Mouse (Mus musculus) heart, postnatal 0 days (tissue): ENCODE data around the gene Fgfr2. TPM values are rescaled to one million over a fixed set of nuclear protein-coding genes. Genes with fewer than 3 reads are reported as not detected.

Source experiments
- ATAC-seq: fragments of 200-750 bp; cut with Nextera tagmentation; 2 replicates; pipeline ENCODE4 v1.8.0; 2017; ENCODE audit warnings: low read depth, moderate number of reproducible peaks, moderate library complexity; ENCODE audit not compliant: insufficient read depth
- DNase-seq: peaks from one replicate; pipeline ENCODE4 v3.0.0-alpha.2; 2016; ENCODE audit warnings: low spot score
- H3K27ac ChIP-seq: fragments of 300-500 bp; sonication (generic); 2 replicates; pipeline ENCODE4 v1.5.1; 2014; ENCODE audit warnings: low read depth, mild to moderate bottlenecking
- H3K27me3 ChIP-seq: fragments of 300-500 bp; sonication (generic); 2 replicates; pipeline ENCODE4 v1.6.1; 2014; ENCODE audit warnings: low read length, mixed read lengths; ENCODE audit not compliant: control insufficient read depth, insufficient read depth
- H3K36me3 ChIP-seq: fragments of 300-500 bp; sonication (generic); replicated peaks from 2 replicates; pipeline ENCODE4 v1.6.1; 2014; ENCODE audit warnings: low read length, mixed read lengths; ENCODE audit not compliant: control insufficient read depth, insufficient read depth
- H3K4me1 ChIP-seq: fragments of 300-500 bp; sonication (generic); 2 replicates; pipeline ENCODE4 v1.6.1; 2014; ENCODE audit warnings: antibody characterized with exemption; ENCODE audit not compliant: control insufficient read depth, insufficient read depth
- H3K4me2 ChIP-seq: fragments of 300-500 bp; sonication (generic); 2 replicates; pipeline ENCODE4 v1.6.1; 2014; ENCODE audit warnings: low read depth, mild to moderate bottlenecking, low read length, moderate library complexity
- H3K4me3 ChIP-seq: fragments of 300-500 bp; sonication (generic); 2 replicates; pipeline ENCODE4 v1.5.1; 2014; ENCODE audit warnings: low read depth, low read length
- H3K9ac ChIP-seq: fragments of 300-500 bp; sonication (generic); replicated peaks from 2 replicates; pipeline ENCODE4 v1.6.1; 2014; ENCODE audit warnings: low read depth, low read length, mixed read lengths
- H3K9me3 ChIP-seq: fragments of 300-500 bp; sonication (generic); replicated peaks from 2 replicates; pipeline ENCODE4 v1.6.1; 2016; ENCODE audit warnings: low read length; ENCODE audit not compliant: control insufficient read depth
- CTCF ChIP-seq: IDR thresholded peaks from 2 replicates; pipeline ENCODE4 v1.5.1; 2016; ENCODE audit warnings: antibody characterized with exemption, control low read depth, low read depth
- EP300 ChIP-seq: IDR thresholded peaks from 2 replicates; pipeline ENCODE4 v1.6.1; 2016; ENCODE audit warnings: antibody characterized with exemption, low read depth
- WGBS: fragments of 180-500 bp; shearing (Covaris S2); extraction: QIAGEN DNeasy Blood & Tissue Kit; methylation state at CpG from one replicate; pipeline ENCODE4 v1.1.7; 2014; 5-methylcytosine and 5-hydroxymethylcytosine counted together
- polyA plus RNA-seq: library from polyadenylated mRNA; unstranded; fragments of >200 nt; fragmentation: Nextera tagmentation; extraction: Ambion mirVana; gene quantifications from 2 replicates; pipeline ENCODE4 v1.2.1, GENCODE M21; 2015
- total RNA-seq: library from RNA; depleted of rRNA; stranded (reverse); fragments of >200 nt; gene quantifications from 2 replicates; pipeline ENCODE4 v1.2.3, GENCODE M21; 2014; ENCODE audit warnings: low replicate concordance

The Fgfr2 gene
- total and polyA plus RNA-seq, 2 experiments from 2014 or later: 3.8 to 11.5 TPM

DNA sequence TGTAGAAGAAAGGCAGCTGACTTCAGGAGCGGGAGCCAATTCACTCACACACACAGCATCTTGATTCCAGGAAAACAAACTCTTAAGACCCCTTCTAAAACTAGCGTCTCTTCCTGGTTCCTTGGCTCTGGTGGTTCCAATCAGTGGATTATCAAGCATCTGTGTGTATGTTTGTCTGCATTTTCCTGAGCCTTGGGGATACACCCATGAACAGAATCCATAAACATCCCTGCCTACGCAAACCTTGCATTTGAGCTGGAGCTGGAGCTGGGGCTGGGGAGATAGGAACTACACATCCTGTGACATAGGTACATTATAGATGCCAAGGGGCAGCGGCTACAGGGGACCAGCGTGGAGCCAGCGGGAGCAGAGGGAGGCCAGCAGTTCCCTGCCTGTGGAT lies 2808.5 kb downstream of the Fgfr2 start:
- no peak for ATAC-seq
- no peak overlapping the region for H3K9ac ChIP-seq
- 95% methylated on average over 6 of the region's 6 CpGs for WGBS
- 0 out of 2 replicates have a peak, but pooled peaks cover 7% of the 10 kb centered on the region for H3K27me3 ChIP-seq
- TF ChIP-seq EP300 (no peak), CTCF (no peak)
- no peak overlapping the region for H3K4me2 ChIP-seq
- H3K9me3 ChIP-seq: no peaks in the 10 kb centered on the region
- H3K4me3 ChIP-seq: no peak overlapping the region
- DNase-seq: no peak
- H3K27ac ChIP-seq: no peak overlapping the region
- H3K4me1 ChIP-seq: peaks cover 9% of the 10 kb centered on the region; the same call in 1 of the 2 replicates
- H3K36me3 ChIP-seq: no peaks in the 10 kb centered on the region

DNA sequence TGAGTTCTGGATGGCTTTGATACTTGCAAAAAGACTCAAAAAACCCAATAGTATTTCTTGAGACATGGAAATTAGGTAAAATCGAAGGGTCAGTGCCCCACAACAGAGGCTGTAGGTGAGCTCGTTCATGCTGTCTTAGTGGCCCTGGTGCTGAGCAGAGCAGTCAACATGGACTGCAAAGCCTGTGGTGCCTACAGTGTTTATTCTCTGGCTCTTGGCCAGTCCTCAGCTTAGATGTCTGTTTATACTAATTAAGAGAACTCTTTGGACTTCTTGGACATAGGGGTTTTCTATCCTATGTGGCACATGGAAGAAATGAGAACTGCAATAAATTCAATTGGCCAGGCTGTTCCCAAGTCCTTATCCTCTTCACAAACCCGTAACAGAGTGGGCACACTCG lies 2811.8 kb downstream of the Fgfr2 start:
- ATAC-seq (no peak), DNase-seq (no peak)
- 76% methylated on average over 4 of the region's 4 CpGs for WGBS
- no peaks in the 10 kb centered on the region for H3K36me3 ChIP-seq
- H3K27me3 ChIP-seq: 0 out of 2 replicates have a peak, but pooled peaks cover 7% of the 10 kb centered on the region
- H3K4me1 ChIP-seq: peaks cover 4% of the 10 kb centered on the region; the same call in 1 of the 2 replicates
- H3K9me3 ChIP-seq: no peaks in the 10 kb centered on the region
- H3K4me2 ChIP-seq: no peak overlapping the region
- no peak for TF ChIP-seq EP300
- no peak for TF ChIP-seq CTCF
- no peak overlapping the region for H3K4me3 ChIP-seq
- H3K9ac ChIP-seq: no peak overlapping the region
- no peak overlapping the region for H3K27ac ChIP-seq

DNA sequence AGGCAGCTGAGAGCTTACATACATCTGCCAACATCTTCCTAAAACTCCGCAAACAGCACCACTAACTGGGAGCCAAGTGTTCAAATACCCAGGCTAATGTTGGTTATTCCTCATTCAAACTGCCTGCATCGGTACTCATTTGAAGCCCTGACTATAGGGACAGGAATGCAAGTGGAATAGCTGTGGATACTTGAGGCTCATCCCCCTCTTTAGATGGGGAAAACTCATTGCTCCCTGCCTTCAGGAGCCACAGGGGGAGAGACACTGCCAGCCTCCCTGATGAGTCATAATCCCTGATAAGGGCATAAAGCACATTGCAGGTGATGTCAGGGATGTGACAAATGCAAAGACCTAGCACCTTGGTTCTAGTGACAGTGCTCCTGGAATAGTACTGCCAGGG lies 2814.0 kb downstream of the Fgfr2 start:
- H3K36me3 ChIP-seq: no peaks in the 10 kb centered on the region
- no peaks in the 10 kb centered on the region for H3K9me3 ChIP-seq
- no peak for TF ChIP-seq EP300
- no peak for TF ChIP-seq CTCF
- 0 out of 2 replicates have a peak, but pooled peaks cover 3% of the 10 kb centered on the region for H3K27me3 ChIP-seq
- H3K27ac ChIP-seq: no peak overlapping the region
- ATAC-seq: no peak
- H3K4me2 ChIP-seq: no peak overlapping the region
- DNase-seq: no peak
- H3K9ac ChIP-seq: no peak overlapping the region
- H3K4me3 ChIP-seq: no peak overlapping the region
- 74% methylated on average over 2 of the region's 2 CpGs for WGBS
- no peaks in the 10 kb centered on the region for H3K4me1 ChIP-seq

DNA sequence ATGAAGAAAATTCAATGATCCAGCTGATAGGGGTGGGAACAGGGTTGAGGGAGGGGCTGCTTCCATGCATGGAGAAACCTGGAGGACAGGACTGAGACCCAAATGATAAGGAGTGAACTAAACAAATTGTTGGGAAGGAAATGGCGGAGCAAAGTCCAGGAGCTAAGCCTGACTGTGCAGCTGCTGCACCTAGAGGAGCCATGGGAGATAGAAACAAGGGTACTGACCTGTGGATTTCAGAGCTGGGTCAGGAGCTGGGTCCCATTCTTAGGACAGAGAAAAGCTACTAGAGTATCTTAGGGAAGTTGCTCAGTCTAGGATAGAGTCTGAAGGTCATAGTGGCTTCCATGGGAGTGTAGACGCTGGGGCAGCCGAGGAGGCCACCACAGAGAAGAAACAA lies 2816.1 kb downstream of the Fgfr2 start:
- WGBS: 94% methylated on average over 3 of the region's 3 CpGs
- Histone ChIP-seq H3K27ac (no peak overlapping the region), H3K36me3 (no peaks in the 10 kb centered on the region), H3K9me3 (no peaks in the 10 kb centered on the region), H3K4me1 (no peaks in the 10 kb centered on the region), H3K9ac (no peak overlapping the region), H3K27me3 (no peaks in the 10 kb centered on the region), H3K4me3 (no peak overlapping the region), H3K4me2 (no peak overlapping the region)
- no peak for DNase-seq
- TF ChIP-seq CTCF (no peak), EP300 (no peak)
- no peak for ATAC-seq

DNA sequence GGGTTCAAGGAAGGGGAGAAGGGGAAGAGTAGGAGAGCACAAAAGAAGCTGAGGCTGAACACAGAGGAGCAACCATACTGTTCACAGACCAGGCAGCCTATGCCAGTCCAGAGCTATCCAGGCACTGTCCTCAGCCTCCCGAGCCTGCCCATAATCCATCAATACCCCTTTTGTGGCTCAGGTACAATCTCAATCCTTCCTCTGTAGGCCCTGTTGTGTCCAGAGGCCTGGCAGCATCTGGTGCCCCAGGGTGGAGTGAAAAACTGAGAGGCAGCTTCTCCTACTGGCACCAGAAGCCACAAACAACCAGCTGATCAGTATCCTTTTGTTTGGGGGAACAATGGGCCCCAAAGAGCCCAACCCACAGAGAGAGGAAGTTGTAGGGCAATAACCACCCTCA lies 2818.5 kb downstream of the Fgfr2 start:
- no peaks in the 10 kb centered on the region for H3K27me3 ChIP-seq
- H3K4me1 ChIP-seq: no peaks in the 10 kb centered on the region
- 84% methylated on average over 1 of the region's 1 CpGs for WGBS
- no peaks in the 10 kb centered on the region for H3K9me3 ChIP-seq
- no peak overlapping the region for H3K27ac ChIP-seq
- H3K4me2 ChIP-seq: no peak overlapping the region
- H3K9ac ChIP-seq: no peak overlapping the region
- TF ChIP-seq EP300 (no peak), CTCF (no peak)
- no peaks in the 10 kb centered on the region for H3K36me3 ChIP-seq
- DNase-seq: no peak
- no peak for ATAC-seq
- no peak overlapping the region for H3K4me3 ChIP-seq

DNA sequence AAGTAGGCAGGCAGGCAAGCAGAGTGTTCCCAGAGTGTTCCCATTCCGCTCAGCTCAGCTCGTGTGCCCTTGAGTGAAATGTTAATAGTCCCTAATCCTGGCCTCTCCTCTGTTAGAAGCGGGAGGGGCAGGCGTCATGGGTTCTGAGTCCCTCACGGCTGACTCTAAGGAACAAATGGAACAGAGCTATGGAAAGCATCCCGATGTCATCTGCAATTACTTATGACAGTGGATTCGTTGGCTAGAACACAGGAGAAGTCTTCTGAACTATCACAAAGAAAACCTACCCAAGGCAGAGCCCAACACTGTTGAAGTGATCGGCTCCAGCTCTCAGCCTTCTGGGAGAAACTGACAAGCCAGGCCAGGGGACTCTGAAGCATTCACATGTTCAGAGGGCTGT lies 2819.7 kb downstream of the Fgfr2 start:
- ATAC-seq: no peak
- DNase-seq: no peak
- 53% methylated on average over 8 of the region's 8 CpGs for WGBS
- Histone ChIP-seq H3K9me3 (no peaks in the 10 kb centered on the region), H3K4me1 (no peaks in the 10 kb centered on the region), H3K4me2 (no peak overlapping the region), H3K36me3 (no peaks in the 10 kb centered on the region), H3K4me3 (no peak overlapping the region), H3K27ac (no peak overlapping the region), H3K27me3 (no peaks in the 10 kb centered on the region), H3K9ac (no peak overlapping the region)
- TF ChIP-seq CTCF (no peak), EP300 (no peak)
